Mouse (Mus musculus): ENCODE data around the gene Trmt13. TPM values are rescaled to one million over a fixed set of nuclear protein-coding genes. Genes with fewer than 3 reads are reported as not detected.
"Not testable (repeated sequence)": the region's sequence is repeated elsewhere in the genome, so short reads cannot be mapped to it uniquely, and the experiment has no call there.

The Trmt13 gene
- total and polyA plus RNA-seq, 2 experiments from 2014 or later = 5.1 to 19.6 TPM

- Histone ChIP-seq H3K36me3 (ENCODE audit: insufficient read depth, low read length) (no peaks in the 10 kb centered on the region), H3K9me3 (ENCODE audit: low read length) (no peaks in the 10 kb centered on the region), H3K4me2 (ENCODE audit: low read depth, low read length) (no peak overlapping the region), H3K27me3 (ENCODE audit: insufficient read depth, low read length) (no peaks in the 10 kb centered on the region), H3K9ac (replicated peaks; ENCODE audit: low read length) (no peak overlapping the region), H3K27ac (no peak overlapping the region), H3K4me3 (ENCODE audit: low read length) (no peak overlapping the region), H3K4me1 (ENCODE audit: insufficient read depth, low read length) (peaks cover 4% of the 10 kb centered on the region)
- 75% methylated on average over 7 of the region's 7 CpGs for WGBS
- ATAC-seq = no peak
- no peak for TF ChIP-seq CTCF (IDR thresholded peaks at IDR 0.05; ENCODE audit: low read depth)
- no peak for DNase-seq (ENCODE audit: low spot score)
Observed at GRCm38 (mm10) chr3:116656184-116656965, 42.0 kb upstream of the Trmt13 start.

- not testable (repeated sequence) for H3K4me1 ChIP-seq (ENCODE audit: insufficient read depth, low read length); H3K36me3 ChIP-seq (ENCODE audit: insufficient read depth, low read length); DNase-seq (ENCODE audit: low spot score); ATAC-seq; H3K4me2 ChIP-seq (ENCODE audit: low read depth, low read length); H3K4me3 ChIP-seq (ENCODE audit: low read length); H3K27ac ChIP-seq; H3K27me3 ChIP-seq (ENCODE audit: insufficient read depth, low read length); H3K9me3 ChIP-seq (ENCODE audit: low read length); H3K9ac ChIP-seq (replicated peaks; ENCODE audit: low read length)
- WGBS = 96% methylated on average over 11 of the region's 11 CpGs
Observed at GRCm38 (mm10) chr3:116654051-116654450, 39.7 kb upstream of the Trmt13 start.

DNA sequence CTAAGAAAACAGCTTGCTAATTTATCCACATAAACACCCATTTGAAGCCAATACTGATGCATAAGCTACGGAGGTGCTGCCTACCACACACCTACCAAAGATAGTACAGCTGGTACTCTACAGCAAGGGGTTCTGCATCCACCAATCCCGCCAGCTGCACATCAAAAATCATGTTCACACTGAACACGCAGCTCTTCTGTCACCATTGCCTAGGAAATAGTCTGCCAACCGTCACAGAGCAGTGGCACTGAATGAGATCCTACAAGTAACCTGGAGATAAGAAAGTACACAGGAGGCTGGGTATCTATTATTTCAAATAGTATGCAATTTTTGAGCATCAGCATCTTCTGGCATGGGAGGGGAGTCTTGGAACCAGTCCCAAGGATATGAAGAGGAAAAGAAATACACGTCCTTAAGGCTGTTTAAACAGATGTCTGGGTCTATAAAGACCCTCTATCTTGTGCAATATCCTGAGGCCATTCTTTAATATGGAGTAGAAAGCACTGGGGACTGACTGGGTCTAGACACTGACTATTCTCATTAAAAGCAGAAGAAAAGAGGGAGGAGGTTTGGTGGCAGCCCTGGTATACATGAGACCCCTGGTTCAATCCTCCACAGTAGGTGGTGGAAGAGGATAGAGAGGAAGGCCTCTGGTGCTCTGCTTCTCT lies 39.0 kb upstream of the Trmt13 start:
- DNase-seq (ENCODE audit: low spot score) (no peak), ATAC-seq (no peak)
- Histone ChIP-seq H3K9ac (replicated peaks; ENCODE audit: low read length) (no peak overlapping the region), H3K4me3 (ENCODE audit: low read length) (no peak overlapping the region), H3K4me2 (ENCODE audit: low read depth, low read length) (no peak overlapping the region), H3K9me3 (ENCODE audit: low read length) (no peaks in the 10 kb centered on the region), H3K4me1 (ENCODE audit: insufficient read depth, low read length) (no peaks in the 10 kb centered on the region; the same call in 1 of the 2 replicates), H3K27me3 (ENCODE audit: insufficient read depth, low read length) (no peaks in the 10 kb centered on the region), H3K27ac (no peak overlapping the region), H3K36me3 (ENCODE audit: insufficient read depth, low read length) (no peaks in the 10 kb centered on the region)
- no peak for TF ChIP-seq CTCF (IDR thresholded peaks at IDR 0.05; ENCODE audit: low read depth)
- 65% methylated on average over 5 of the region's 5 CpGs for WGBS

GRCm38 (mm10) chr3:116652033-116652446 lies 37.7 kb upstream of the Trmt13 start:
- Histone ChIP-seq H3K4me3 (ENCODE audit: low read length) (no peak overlapping the region), H3K27ac (no peak overlapping the region), H3K9ac (replicated peaks; ENCODE audit: low read length) (no peak overlapping the region), H3K27me3 (ENCODE audit: insufficient read depth, low read length) (no peaks in the 10 kb centered on the region), H3K9me3 (ENCODE audit: low read length) (no peaks in the 10 kb centered on the region), H3K4me1 (ENCODE audit: insufficient read depth, low read length) (no peaks in the 10 kb centered on the region; the same call in 1 of the 2 replicates), H3K36me3 (ENCODE audit: insufficient read depth, low read length) (no peaks in the 10 kb centered on the region), H3K4me2 (ENCODE audit: low read depth, low read length) (no peak overlapping the region)
- WGBS = 28% methylated on average over 3 of the region's 3 CpGs
- peak; percentile 21 for DNase-seq (ENCODE audit: low spot score)
- no peak for TF ChIP-seq CTCF (IDR thresholded peaks at IDR 0.05; ENCODE audit: low read depth)
- ATAC-seq = peak; percentile 51; the same call in 1 of the 2 replicates

GRCm38 (mm10) chr3:116650698-116651097 lies 36.3 kb upstream of the Trmt13 start:
- WGBS = 95% methylated on average over 9 of the region's 9 CpGs
- no peak overlapping the region for H3K4me2 ChIP-seq (ENCODE audit: low read depth, low read length)
- H3K9ac ChIP-seq (replicated peaks; ENCODE audit: low read length) = no peak overlapping the region
- no peak overlapping the region for H3K4me3 ChIP-seq (ENCODE audit: low read length)
- DNase-seq (ENCODE audit: low spot score) (no peak), ATAC-seq (no peak)
- no peak overlapping the region for H3K27ac ChIP-seq
- H3K27me3 ChIP-seq (ENCODE audit: insufficient read depth, low read length) = no peaks in the 10 kb centered on the region
- H3K36me3 ChIP-seq (ENCODE audit: insufficient read depth, low read length) = peaks cover under 1% of the 10 kb centered on the region; the same call in 1 of the 2 replicates
- no peak for TF ChIP-seq CTCF (IDR thresholded peaks at IDR 0.05; ENCODE audit: low read depth)
- no peaks in the 10 kb centered on the region for H3K9me3 ChIP-seq (ENCODE audit: low read length)
- H3K4me1 ChIP-seq (ENCODE audit: insufficient read depth, low read length) = no peaks in the 10 kb centered on the region; the same call in 1 of the 2 replicates

- no peaks in the 10 kb centered on the region for H3K27me3 ChIP-seq (ENCODE audit: insufficient read depth, low read length)
- whole genome bisulfite sequencing = 94% methylated on average over 7 of the region's 7 CpGs
- peaks cover 14% of the 10 kb centered on the region; the same call in 1 of the 2 replicates for H3K36me3 ChIP-seq (ENCODE audit: insufficient read depth, low read length)
- DNase-seq (ENCODE audit: low spot score) = no peak
- H3K9ac ChIP-seq (replicated peaks; ENCODE audit: low read length) = no peak overlapping the region
- ATAC-seq = no peak
- H3K9me3 ChIP-seq (ENCODE audit: low read length) = no peaks in the 10 kb centered on the region
- H3K4me2 ChIP-seq (ENCODE audit: low read depth, low read length) = no peak overlapping the region
- H3K4me3 ChIP-seq (ENCODE audit: low read length) = no peak overlapping the region
- TF ChIP-seq CTCF (IDR thresholded peaks at IDR 0.05; ENCODE audit: low read depth) = no peak
- H3K27ac ChIP-seq = no peak overlapping the region
- H3K4me1 ChIP-seq (ENCODE audit: insufficient read depth, low read length) = no peaks in the 10 kb centered on the region; the same call in 1 of the 2 replicates
Observed at GRCm38 (mm10) chr3:116648805-116649204, 34.4 kb upstream of the Trmt13 start.
